Mouse (Mus musculus) B cell, adult 2 months (primary cell): ENCODE data around the gene Pcif1.
"Not testable (repeated sequence)": the region's sequence is repeated elsewhere in the genome, so short reads cannot be mapped to it uniquely, and the experiment has no call there.

Experiments used
- DNase-seq, 2 experiments: peaks; one replicate each; pipeline ENCODE4 v3.0.0; 2022

Pcif1 gene

GRCm38 (mm10) chr2:164879228-164879567 lies at the start of gene Pcif1:
Gene Pcif1, plus strand, starts transcription at chr2:164879304.
- peak; percentile 95 to 96 for DNase-seq

GRCm38 (mm10) chr2:164831029-164831428 lies 48.1 kb upstream of the Pcif1 start:
- DNase-seq: peak; percentile 32 to 44

- DNase-seq: no peak
Observed at GRCm38 (mm10) chr2:164832032-164832747, 46.9 kb upstream of the Pcif1 start.

GRCm38 (mm10) chr2:164832748-164833301 lies 46.3 kb upstream of the Pcif1 start, which contains the start of gene Ctsa:
Gene Ctsa, plus strand, starts transcription at chr2:164832873.
- peak; percentile 83 to 85 for DNase-seq

GRCm38 (mm10) chr2:164833314-164833959 lies 45.7 kb upstream of the Pcif1 start, which contains the start of gene Neurl2:
Gene Neurl2, minus strand, starts transcription at chr2:164833456.
- peak; percentile 87 to 89 for DNase-seq

- DNase-seq: peak in 1 of 2 experiments; percentile 9
Observed at GRCm38 (mm10) chr2:164834531-164834930, 44.6 kb upstream of the Pcif1 start.

GRCm38 (mm10) chr2:164835164-164835563 lies 43.9 kb upstream of the Pcif1 start:
- no peak for DNase-seq

- DNase-seq: peak; percentile 70 to 72
Observed at GRCm38 (mm10) chr2:164845782-164846181, 33.3 kb upstream of the Pcif1 start.

GRCm38 (mm10) chr2:164850061-164850460 lies 29.0 kb upstream of the Pcif1 start:
- DNase-seq: peak in 1 of 2 experiments; percentile 15

- DNase-seq: not testable (repeated sequence)
Observed at GRCm38 (mm10) chr2:164855572-164855971, 23.5 kb upstream of the Pcif1 start.

GRCm38 (mm10) chr2:164856309-164857100 lies 22.6 kb upstream of the Pcif1 start:
- DNase-seq: peak in 1 of 2 experiments; percentile 44

GRCm38 (mm10) chr2:164857101-164857821 lies 21.8 kb upstream of the Pcif1 start, which contains the start of gene Pltp:
Gene Pltp, minus strand, starts transcription at chr2:164857711.
- DNase-seq: peak; percentile 50 to 56

- DNase-seq: peak in 1 of 2 experiments; percentile 11
Observed at GRCm38 (mm10) chr2:164857842-164858553, 21.1 kb upstream of the Pcif1 start.

GRCm38 (mm10) chr2:164859155-164859554 lies 19.9 kb upstream of the Pcif1 start:
- no peak for DNase-seq

- no peak for DNase-seq
Observed at GRCm38 (mm10) chr2:164859640-164860432, 19.3 kb upstream of the Pcif1 start.

- no peak for DNase-seq
Observed at GRCm38 (mm10) chr2:164861094-164861493, 18.0 kb upstream of the Pcif1 start.

- DNase-seq: peak; percentile 35 to 46
Observed at GRCm38 (mm10) chr2:164862179-164862861, 16.8 kb upstream of the Pcif1 start.

- not testable (repeated sequence) for DNase-seq
Observed at GRCm38 (mm10) chr2:164863411-164863810, 15.7 kb upstream of the Pcif1 start.

- DNase-seq: no peak
Observed at GRCm38 (mm10) chr2:164864593-164864992, 14.5 kb upstream of the Pcif1 start.
